Mouse (Mus musculus) cerebellum, adult 2 months (tissue): ENCODE data around the gene Bmp7.

ENCODE experiments used
- CTCF ChIP-seq: fragments of 200-500 bp; IDR thresholded peaks from 2 replicates; pipeline ENCODE4 v1.5.1; 2011; ENCODE audit warnings: low read depth, mild to moderate bottlenecking, control low read depth, low read length, moderate library complexity, borderline replicate concordance; ENCODE audit not compliant: insufficient read depth
- POLR2A ChIP-seq: fragments of 200-500 bp; IDR thresholded peaks from 2 replicates; pipeline ENCODE4 v1.6.1; 2011; ENCODE audit warnings: low read length, control low read depth, borderline replicate concordance; ENCODE audit not compliant: insufficient read depth

DNA sequence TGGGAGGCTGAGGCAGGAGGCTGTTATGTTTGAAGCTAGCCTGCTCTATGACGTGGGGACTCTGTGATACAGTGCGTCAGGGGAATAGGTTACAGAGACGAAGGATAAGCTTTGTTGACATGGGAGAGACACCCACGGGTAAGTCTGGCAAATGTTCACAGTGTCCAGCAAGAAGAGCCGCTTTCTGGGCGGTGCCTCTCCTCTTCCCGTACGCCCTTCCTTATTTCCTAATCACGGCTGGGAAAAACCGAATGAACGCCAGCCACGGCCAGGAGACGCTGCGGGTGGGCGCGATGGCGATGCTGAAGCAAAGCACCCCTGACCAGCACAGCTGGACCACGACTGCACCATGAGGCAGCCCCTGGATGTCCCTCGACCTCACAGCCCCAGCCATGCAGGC lies 77.7 kb downstream of the Bmp7 start:
- no peak for TF ChIP-seq CTCF
- no peak for TF ChIP-seq POLR2A
